Mouse (Mus musculus) CH12.LX (cell line): ENCODE measurements around the gene Pxn. TPM values are rescaled to one million over a fixed set of nuclear protein-coding genes. Genes with fewer than 3 reads are reported as not detected.
"Not testable (repeated sequence)": the region's sequence is repeated elsewhere in the genome, so short reads cannot be mapped to it uniquely, and the experiment has no call there.

Experiments
- DNase-seq: peaks from one replicate; pipeline ENCODE4 v3.0.0-alpha.2; 2013; ENCODE audit errors: extremely low read depth
- H3K27ac ChIP-seq: 2 replicates; pipeline ENCODE4 v1.5.1; 2012; ENCODE audit warnings: low read depth, mild to moderate bottlenecking, control low read depth, moderate library complexity; ENCODE audit not compliant: insufficient read depth
- H3K27me3 ChIP-seq: replicated peaks from 2 replicates; pipeline ENCODE3; 2012; ENCODE audit warnings: inconsistent platforms
- H3K36me3 ChIP-seq, 2 experiments: replicated peaks in 1 of 2; 2 replicates each; pipeline versions ENCODE3 to v1.6.1; 2012; ENCODE audit warnings: inconsistent platforms in 1 of 2, low read length in 1 of 2, mild to moderate bottlenecking in 1 of 2, mixed read lengths in 1 of 2, moderate library complexity in 1 of 2; ENCODE audit not compliant: control insufficient read depth in 1 of 2, insufficient read depth in 1 of 2
- H3K4me1 ChIP-seq, 2 experiments: 2 replicates each; pipeline ENCODE4 v1.6.1; 2012; ENCODE audit warnings: inconsistent platforms in 1 of 2, moderate library complexity in 1 of 2; ENCODE audit not compliant: insufficient read depth in 2 of 2, control insufficient read depth in 1 of 2
- H3K4me2 ChIP-seq: 2 replicates; pipeline ENCODE4 v1.6.1; 2012; ENCODE audit warnings: low read depth, mild to moderate bottlenecking, control low read depth; ENCODE audit not compliant: poor library complexity, insufficient read depth, severe bottlenecking
- H3K4me3 ChIP-seq, 3 experiments: fragments of 150-350 bp in 1 of 3; sonication (generic) in 1 of 3; replicated peaks in 1 of 3; 2 replicates each; pipeline versions ENCODE3 to v1.5.1; 2011 to 2012; ENCODE audit warnings: low read depth in 2 of 3, low read length in 2 of 3, mild to moderate bottlenecking in 2 of 3, moderate library complexity in 2 of 3, control low read depth in 1 of 3, improper control_type of control experiment in 1 of 3, inconsistent platforms in 1 of 3, mixed read lengths in 1 of 3; ENCODE audit not compliant: poor library complexity in 1 of 3
- H3K79me2 ChIP-seq: replicated peaks from 2 replicates; pipeline ENCODE4 v1.6.1; 2012; ENCODE audit warnings: mild to moderate bottlenecking, moderate library complexity; ENCODE audit not compliant: control insufficient read depth, poor library complexity, insufficient read depth, severe bottlenecking; ENCODE audit errors: extremely low read depth
- H3K9ac ChIP-seq: 2 replicates; pipeline ENCODE4 v1.6.1; 2012; ENCODE audit warnings: low read depth, mild to moderate bottlenecking, control low read depth, moderate library complexity; ENCODE audit not compliant: insufficient read depth
- H3K9me3 ChIP-seq: replicated peaks from 2 replicates; pipeline ENCODE3; 2012; ENCODE audit warnings: low read length, inconsistent platforms, mixed read lengths
- CHD1 ChIP-seq: IDR thresholded peaks from 2 replicates; pipeline ENCODE4 v1.6.1; 2012; ENCODE audit warnings: low read depth, low read length, improper control_type of control experiment, inconsistent platforms
- E2F4 ChIP-seq: IDR thresholded peaks from 2 replicates; pipeline ENCODE4 v1.6.1; 2011; ENCODE audit warnings: low read depth, low read length, improper control_type of control experiment; ENCODE audit not compliant: insufficient replicate concordance
- ELF1 ChIP-seq: IDR thresholded peaks from 2 replicates; pipeline ENCODE4 v1.6.1; 2014; ENCODE audit warnings: low read depth, mild to moderate bottlenecking, inconsistent platforms, low read length, improper control_type of control experiment
- HCFC1 ChIP-seq: IDR thresholded peaks from 2 replicates; pipeline ENCODE4 v1.6.1; 2012; ENCODE audit warnings: low read depth, mild to moderate bottlenecking, inconsistent platforms, low read length, improper control_type of control experiment
- JUN ChIP-seq: IDR thresholded peaks from 2 replicates; pipeline ENCODE4 v1.6.1; 2011; ENCODE audit warnings: low read depth, mild to moderate bottlenecking, low read length, improper control_type of control experiment, moderate library complexity; ENCODE audit not compliant: insufficient read depth
- JUND ChIP-seq: conservative IDR thresholded peaks from 2 replicates; pipeline ENCODE4 v1.6.1; 2011; ENCODE audit warnings: low read depth, low read length, improper control_type of control experiment
- KAT2A ChIP-seq: IDR thresholded peaks from 2 replicates; pipeline ENCODE4 v1.6.1; 2012; ENCODE audit warnings: low read length, improper control_type of control experiment, inconsistent platforms; ENCODE audit not compliant: insufficient replicate concordance
- MAX ChIP-seq: IDR thresholded peaks from 2 replicates; pipeline ENCODE4 v1.6.1; 2011; ENCODE audit warnings: low read length, improper control_type of control experiment
- MAZ ChIP-seq: IDR thresholded peaks from 2 replicates; pipeline ENCODE4 v1.6.1; 2012; ENCODE audit warnings: low read depth, mild to moderate bottlenecking, inconsistent platforms, low read length, improper control_type of control experiment, moderate library complexity
- MXI1 ChIP-seq: IDR thresholded peaks from 2 replicates; pipeline ENCODE4 v1.6.1; 2011; ENCODE audit warnings: mild to moderate bottlenecking, low read depth, low read length, improper control_type of control experiment
- MYC ChIP-seq: IDR thresholded peaks from 2 replicates; pipeline ENCODE4 v1.6.1; 2011; ENCODE audit warnings: low read depth, mild to moderate bottlenecking, improper control_type of control experiment, low read length
- NRF1 ChIP-seq: IDR thresholded peaks from 2 replicates; pipeline ENCODE4 v1.6.1; 2014; ENCODE audit warnings: low read depth, mild to moderate bottlenecking, inconsistent platforms, low read length, improper control_type of control experiment, moderate library complexity
- SIN3A ChIP-seq: IDR thresholded peaks from 2 replicates; pipeline ENCODE4 v1.6.1; 2012; ENCODE audit warnings: low read length, improper control_type of control experiment, inconsistent platforms
- TCF12 ChIP-seq: IDR thresholded peaks from 2 replicates; pipeline ENCODE4 v1.6.1; 2014; ENCODE audit warnings: low read depth, mild to moderate bottlenecking, inconsistent platforms, low read length, improper control_type of control experiment
- ZC3H11A ChIP-seq: IDR thresholded peaks from 2 replicates; pipeline ENCODE4 v1.6.1; 2012; ENCODE audit warnings: low read depth, mild to moderate bottlenecking, inconsistent platforms, low read length, improper control_type of control experiment
- ZMIZ1 ChIP-seq: IDR thresholded peaks from 2 replicates; pipeline ENCODE4 v1.6.1; 2012; ENCODE audit warnings: low read depth, mild to moderate bottlenecking, inconsistent platforms, low read length, improper control_type of control experiment
- ZNF384 ChIP-seq: IDR thresholded peaks from 2 replicates; pipeline ENCODE4 v1.6.1; 2012; ENCODE audit warnings: low read depth, low read length, improper control_type of control experiment, inconsistent platforms
- dilution Hi-C: fragments of 300-500 bp; cut with MboI; formaldehyde crosslinking; loops from 2 replicates; pipeline ENCODE4 v1.14.3; 2020; ENCODE audit warnings: low sequenced_read_pairs; ENCODE audit not compliant: extremely low pct_unique_long_range_greater_than_20kb, extremely low pct_ligation_motif_present
- in situ Hi-C: fragments of 300-500 bp; cut with MboI; formaldehyde crosslinking; loops from 3 replicates; pipeline ENCODE4 v1.14.3; 2019; ENCODE audit warnings: low sequenced_read_pairs, low pct_ligation_motif_present, low pct_unique_long_range_greater_than_20kb, mixed read lengths
- polyA plus RNA-seq: library from polyadenylated mRNA; unstranded; fragments of >175 nt; gene quantifications from 2 replicates; pipeline ENCODE4 v1.2.1, GENCODE M21; 2012; ENCODE audit warnings: low read depth; ENCODE audit not compliant: insufficient read length
- total RNA-seq, 2 experiments: library from RNA; depleted of rRNA; stranded (reverse); fragments of 300-350 nt in 1 of 2; fragments of >200 nt in 1 of 2; gene quantifications; 2 replicates each; pipeline ENCODE4 v1.2.3; 2012 to 2014

Pxn gene
- total and polyA plus RNA-seq, 3 experiments = 17.0 to 43.4 (median 21.1) TPM

DNA sequence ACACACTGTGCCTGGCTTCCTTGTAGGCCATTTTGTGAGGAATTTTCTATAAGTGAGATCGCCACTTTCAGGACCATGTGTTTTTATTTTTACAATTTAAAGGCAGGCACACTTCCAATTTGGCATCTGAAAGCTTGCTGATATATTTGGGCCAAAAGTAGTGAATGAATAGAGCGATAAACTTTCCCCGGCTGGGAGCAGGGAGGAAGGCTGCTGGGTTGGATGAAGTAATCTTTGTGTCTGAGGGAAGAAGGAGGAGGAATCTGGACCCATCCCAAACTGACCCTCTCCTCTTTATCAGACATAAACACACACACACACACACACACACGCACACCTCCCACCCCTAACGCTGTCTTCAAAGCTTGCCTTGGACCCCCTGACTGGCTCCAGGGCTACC lies 13.0 kb upstream of the Pxn start:
- Histone ChIP-seq H3K4me1 (peaks cover 2 to 30% of the 10 kb centered on the region in 2 experiments; a peak in 3 of 4 replicates), H3K36me3 (no peaks in the 10 kb centered on the region), H3K9me3 (no peaks in the 10 kb centered on the region), H3K4me3 (no peak overlapping the region), H3K27me3 (peaks cover 11% of the 10 kb centered on the region), H3K9ac (no peak overlapping the region), H3K27ac (no peak overlapping the region), H3K4me2 (no peak overlapping the region), H3K79me2 (no peaks in the 10 kb centered on the region)
- no peak for DNase-seq
- in situ Hi-C loops (no loop called here), dilution Hi-C loops (no loop called here)
- no peak for TF ChIP-seq MAZ
- TF ChIP-seq MYC = no peak
- TF ChIP-seq ELF1 = no peak
- TF ChIP-seq MAX = no peak
- no peak for TF ChIP-seq KAT2A

DNA sequence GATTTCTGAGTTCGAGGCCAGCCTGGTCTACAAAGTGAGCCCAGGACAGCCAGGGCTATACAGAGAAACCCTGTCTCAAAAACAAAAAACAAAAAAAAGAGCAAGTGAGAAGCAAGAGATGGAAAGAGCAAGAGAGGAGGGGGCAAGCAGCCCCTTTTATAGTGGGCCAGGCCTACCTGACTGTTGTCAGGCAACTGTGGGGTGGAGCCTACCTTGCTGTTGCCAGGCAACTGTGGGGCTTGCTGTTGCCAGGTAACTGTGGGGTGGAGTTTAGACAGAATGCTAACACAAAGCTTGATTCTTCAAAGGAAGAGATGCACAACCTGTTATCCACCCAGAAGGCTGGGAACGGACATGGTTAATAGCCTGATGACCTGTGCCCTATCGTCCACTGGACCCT lies 10.9 kb upstream of the Pxn start:
- H3K36me3 ChIP-seq, H3K9me3 ChIP-seq, H3K27ac ChIP-seq, H3K4me3 ChIP-seq, in situ Hi-C loops, DNase-seq, H3K79me2 ChIP-seq, H3K9ac ChIP-seq, H3K4me2 ChIP-seq, dilution Hi-C loops: not testable (repeated sequence)
- H3K4me1 ChIP-seq = peaks cover 2 to 23% of the 10 kb centered on the region in 2 experiments; a peak in 3 of 4 replicates
- H3K27me3 ChIP-seq = peaks cover 11% of the 10 kb centered on the region

DNA sequence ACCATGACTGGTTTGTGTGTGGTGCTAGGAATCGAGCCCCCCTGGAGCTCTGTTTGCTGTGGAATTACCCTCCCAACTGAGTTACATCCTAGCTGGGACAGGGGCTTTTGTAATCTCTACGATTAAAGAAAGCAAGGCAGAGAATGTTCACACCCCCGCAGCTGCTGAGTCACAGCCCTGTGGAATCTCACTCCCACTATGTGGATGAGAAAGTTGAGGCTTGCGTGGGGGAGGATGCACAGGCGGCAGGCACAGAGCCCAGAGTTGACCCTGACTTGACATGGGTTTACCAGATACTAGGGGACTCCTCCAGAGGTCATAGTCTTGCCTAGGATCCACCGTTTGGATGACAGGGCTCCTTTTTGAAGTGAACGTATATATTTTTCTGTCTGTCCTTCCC lies 9.4 kb upstream of the Pxn start:
- H3K79me2 ChIP-seq = no peaks in the 10 kb centered on the region
- H3K9me3 ChIP-seq = no peaks in the 10 kb centered on the region
- no peak for DNase-seq
- no peak overlapping the region for H3K27ac ChIP-seq
- TF ChIP-seq ZMIZ1 = no peak
- TF ChIP-seq JUN = no peak
- no peak for TF ChIP-seq NRF1
- no peak for TF ChIP-seq SIN3A
- no peak for TF ChIP-seq MXI1
- no peak for TF ChIP-seq CHD1
- TF ChIP-seq E2F4 = no peak
- TF ChIP-seq JUND = no peak
- TF ChIP-seq ZNF384 = no peak
- no peak for TF ChIP-seq HCFC1
- no peak for TF ChIP-seq ZC3H11A
- TF ChIP-seq TCF12 = no peak
- H3K9ac ChIP-seq = no peak overlapping the region
- dilution Hi-C loops (no loop called here), in situ Hi-C loops (no loop called here)
- H3K4me2 ChIP-seq = no peak overlapping the region
- no peak overlapping the region for H3K4me3 ChIP-seq
- peaks cover 12% of the 10 kb centered on the region for H3K27me3 ChIP-seq
- H3K4me1 ChIP-seq = peaks cover 2 to 12% of the 10 kb centered on the region in 2 experiments; a peak in 2 of 4 replicates
- H3K36me3 ChIP-seq = no peaks in the 10 kb centered on the region
